Comparison of ENCODE assay signal across 26 mouse cellular contexts in genomic region chr13:44559706-44560105, GRCm38 (mm10).
DNase-seq lines count a peak whose midpoint lies in the region; ATAC-seq lines count a peak whose summit lies in the region.
"Had no signal": no experiment of that assay in that cellular context is flagged by ENCODE, and none has a peak within 500 bp of the region (broad histone marks: within the 10 kb centered on the region; RNA-seq: fewer than 3 reads in every experiment).

No protein-coding gene starts in this region.

- H3K36me3 ChIP-seq in forebrain, embryonic 13.5 days (ENCODE audit: poor library complexity, severe bottlenecking) = no peaks in the 10 kb centered on the region
- H3K36me3 ChIP-seq: G1E had no signal

- 43% methylated on average over 2 of the region's 2 CpGs for WGBS in forebrain, embryonic 13.5 days

- no peak for ATAC-seq in forebrain, embryonic 13.5 days
- ATAC-seq: activated CD4-positive, CD25-positive, alpha-beta regulatory T cell, adult 4 months; CD4-positive, CD25-positive, alpha-beta regulatory T cell, adult 4 months; Patski had no signal

- DNase-seq in ES-CJ7 (ENCODE audit: low read depth, low spot score) (peak; percentile 90), R1 (ENCODE audit: low read depth, low spot score) (peak; percentile 98), ZHBTc4 (ENCODE audit: low read depth, low spot score) (peak; percentile 94)
- peak; percentile 49 for DNase-seq in yolk sac, embryonic 10.5 days (ENCODE audit: low spot score)
- no peak for DNase-seq in right cerebral cortex, postnatal 36 days (ENCODE audit: low spot score in 2 of 2)
- DNase-seq in gastrocnemius, postnatal 4 days (ENCODE audit: low spot score in 2 of 2) = no peak
- DNase-seq in adrenal gland, adult (ENCODE audit: inconsistent age in 2 of 2, low spot score in 1 of 2) = no peak
- DNase-seq: adrenal gland, adult 2 months; adrenal gland, adult 8-10 months; adrenal gland, postnatal 10 days; adrenal gland, postnatal 14 days; adrenal gland, postnatal 25 days; adrenal gland, postnatal 36 days; B cell, adult 2 months; cerebellum, adult 11 months; cerebellum, adult 11-12 months; cerebellum, adult 18-20 months; cerebellum, adult 2 months; cerebellum, adult 8-10 months; cerebellum, adult 9-10 months had no signal

- no peak overlapping the region for H3K9ac ChIP-seq in forebrain, embryonic 13.5 days

- no peaks in the 10 kb centered on the region for H3K4me1 ChIP-seq in forebrain, embryonic 13.5 days

- H3K9me3 ChIP-seq in forebrain, embryonic 13.5 days (replicated peaks) = no peaks in the 10 kb centered on the region
- H3K9me3 ChIP-seq: G1E had no signal

- H3K27ac ChIP-seq in forebrain, embryonic 13.5 days = no peak overlapping the region

- no peak overlapping the region for H3K4me2 ChIP-seq in forebrain, embryonic 13.5 days

- no peak overlapping the region for H3K4me3 ChIP-seq in forebrain, embryonic 13.5 days

- no peaks in the 10 kb centered on the region for H3K27me3 ChIP-seq in forebrain, embryonic 13.5 days
- H3K27me3 ChIP-seq: CH12.LX, Patski had no signal

Comparison
In these comparisons a context has a peak if more than half of its experiments do, and no peak if none do; other contexts are left out.
1. DNase-seq: peak in ES-CJ7 (single experiment), R1 (single experiment), ZHBTc4 (single experiment) and yolk sac, embryonic 10.5 days (single experiment); none in right cerebral cortex, postnatal 36 days (0 of 2), gastrocnemius, postnatal 4 days (0 of 2) and adrenal gland, adult (0 of 2).